Mouse (Mus musculus) hindbrain, embryonic 16.5 days (tissue): ENCODE measurements around the gene Zfp688. TPM values are rescaled to one million over a fixed set of nuclear protein-coding genes. Genes with fewer than 3 reads are reported as not detected.
"Not testable (repeated sequence)": the region's sequence is repeated elsewhere in the genome, so short reads cannot be mapped to it uniquely, and the experiment has no call there.

Experiments used
- ATAC-seq: fragments of 200-750 bp; cut with Nextera tagmentation; 2 replicates; pipeline ENCODE4 v1.8.0; 2017; ENCODE audit warnings: moderate TSS enrichment, moderate library complexity
- H3K27ac ChIP-seq: fragments of 300-500 bp; sonication (generic); 2 replicates; pipeline ENCODE4 v1.5.1; 2014; ENCODE audit warnings: low read depth, mild to moderate bottlenecking, control low read depth, low read length, moderate library complexity
- H3K27me3 ChIP-seq: fragments of 300-500 bp; sonication (generic); replicated peaks from 2 replicates; pipeline ENCODE4 v1.6.1; 2014; ENCODE audit warnings: low read length; ENCODE audit not compliant: control insufficient read depth, insufficient read depth
- H3K36me3 ChIP-seq: fragments of 300-500 bp; sonication (generic); 2 replicates; pipeline ENCODE4 v1.6.1; 2014; ENCODE audit warnings: mild to moderate bottlenecking, low read length, moderate library complexity, mixed read lengths; ENCODE audit not compliant: control insufficient read depth, insufficient read depth
- H3K4me1 ChIP-seq: fragments of 300-500 bp; sonication (generic); 2 replicates; pipeline ENCODE4 v1.6.1; 2014; ENCODE audit warnings: low read depth, low read length; ENCODE audit not compliant: control insufficient read depth, insufficient read depth
- H3K4me2 ChIP-seq: fragments of 300-500 bp; sonication (generic); 2 replicates; pipeline ENCODE4 v1.6.1; 2014; ENCODE audit warnings: mild to moderate bottlenecking, low read length, control low read depth, moderate library complexity
- H3K4me3 ChIP-seq: fragments of 300-500 bp; sonication (generic); 2 replicates; pipeline ENCODE4 v1.5.1; 2014; ENCODE audit warnings: mild to moderate bottlenecking, low read length, control low read depth, moderate library complexity
- H3K9ac ChIP-seq: fragments of 300-500 bp; sonication (generic); 2 replicates; pipeline ENCODE4 v1.6.1; 2014; ENCODE audit warnings: low read depth, mild to moderate bottlenecking, control low read depth, low read length, moderate library complexity
- H3K9me3 ChIP-seq: fragments of 300-500 bp; sonication (generic); 2 replicates; pipeline ENCODE4 v1.6.1; 2014; ENCODE audit warnings: mild to moderate bottlenecking, low read length, moderate library complexity; ENCODE audit not compliant: control insufficient read depth
- WGBS: fragments of 180-500 bp; shearing (Covaris S2); extraction: QIAGEN DNeasy Blood & Tissue Kit; methylation state at CpG from one replicate; pipeline ENCODE4 v1.1.7; 2014; 5-methylcytosine and 5-hydroxymethylcytosine counted together
- polyA plus RNA-seq: library from polyadenylated mRNA; unstranded; fragments of >200 nt; fragmentation: Nextera tagmentation; extraction: Ambion mirVana; gene quantifications from 2 replicates; pipeline ENCODE4 v1.2.1, GENCODE M21; 2015

The Zfp688 gene
- polyA plus RNA-seq, result 27.4 and 29.1 TPM in 2 replicates

DNA sequence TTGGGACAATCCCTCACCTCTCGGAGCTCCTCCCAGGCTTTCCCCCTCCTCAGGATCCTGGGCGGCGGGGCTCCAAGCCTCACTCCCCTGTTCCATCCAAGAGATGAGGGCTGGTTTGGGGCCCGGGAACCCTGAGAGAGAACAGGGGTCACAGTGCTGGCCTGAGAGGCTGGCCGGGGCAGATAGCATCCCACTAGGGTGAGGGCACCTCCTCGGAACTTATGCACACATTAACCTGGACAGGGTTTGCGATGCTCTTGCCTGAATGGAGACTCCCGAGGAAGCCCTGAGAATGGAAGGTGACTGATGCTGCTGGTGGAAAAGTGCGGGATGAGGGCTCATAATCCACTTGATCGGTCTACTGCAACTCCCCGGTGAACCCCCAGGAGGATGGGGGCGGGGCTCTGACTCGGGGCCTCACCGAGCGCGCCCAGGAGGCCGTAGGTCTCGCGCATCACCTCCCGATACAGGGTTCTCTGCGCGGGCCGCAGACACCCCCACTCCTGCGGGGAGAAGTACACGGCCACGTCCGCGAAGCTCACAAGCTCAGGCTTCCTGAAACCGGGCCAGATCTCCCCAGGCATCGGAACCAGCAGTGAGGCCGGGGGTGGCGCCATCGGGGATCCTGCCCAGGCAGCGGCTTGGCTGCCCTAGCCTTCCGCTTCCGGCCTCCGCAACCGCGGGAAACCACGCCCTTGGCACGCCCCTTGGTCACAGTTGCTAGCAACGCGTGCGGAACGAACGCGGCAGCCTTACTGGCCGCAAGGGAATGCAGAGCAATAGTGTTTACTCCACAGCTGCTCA lies at the start of gene Zfp688:
Gene Zfp688 (minus strand): TSS at position 681 of the 804 bp plus-strand sequence.
- Histone ChIP-seq H3K27ac (peak within 1 kb of the TSS; percentile 87), H3K9ac (peak within 1 kb of the TSS; percentile 89), H3K4me2 (peak within 1 kb of the TSS; percentile 87), H3K4me3 (peak within 1 kb of the TSS; percentile 82), H3K27me3 (peaks cover 4% of the 10 kb centered on the region), H3K9me3 (no peaks in the 10 kb centered on the region), H3K4me1 (peaks cover 11% of the 10 kb centered on the region), H3K36me3 (no peaks in the 10 kb centered on the region)
- peak; percentile 97 for ATAC-seq
- WGBS, result under 1% methylated on average over 48 of the region's 48 CpGs

DNA sequence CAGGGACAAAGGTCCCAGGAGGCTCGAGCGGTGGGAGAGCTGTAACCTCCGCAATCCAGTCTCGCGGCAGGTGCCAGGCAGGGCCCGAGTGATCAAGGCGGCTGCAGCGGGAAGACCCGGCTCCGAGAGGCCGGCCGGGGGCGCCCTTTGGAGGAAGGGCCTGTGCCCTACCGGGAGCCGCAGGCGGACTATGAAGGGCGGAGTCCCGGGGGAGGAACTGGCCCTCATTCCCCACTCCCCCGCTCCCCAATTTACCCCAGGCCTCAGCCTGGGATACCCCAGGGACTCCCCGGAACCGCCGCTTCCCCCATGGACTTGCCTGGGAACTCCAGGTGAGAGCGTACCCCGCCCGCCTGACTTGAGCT lies 49.8 kb upstream of the Zfp688 start:
- H3K9me3 ChIP-seq, result no peaks in the 10 kb centered on the region
- peak overlapping the region; percentile 86 for H3K4me3 ChIP-seq
- ATAC-seq, result peak; percentile 10
- WGBS, result 0% methylated on average over 15 of the region's 25 CpGs
- H3K27me3 ChIP-seq, result no peaks in the 10 kb centered on the region
- H3K4me1 ChIP-seq, result peaks cover 9% of the 10 kb centered on the region
- peaks cover 32% of the 10 kb centered on the region for H3K36me3 ChIP-seq
- peak overlapping the region; percentile 93 for H3K9ac ChIP-seq
- peak overlapping the region; percentile 67 for H3K4me2 ChIP-seq
- H3K27ac ChIP-seq, result peak overlapping the region; percentile 97

GRCm38 (mm10) chr7:127470743-127471645 lies 49.1 kb upstream of the Zfp688 start:
- ATAC-seq, result peak; percentile 96
- WGBS, result 1% methylated on average over 46 of the region's 46 CpGs

DNA sequence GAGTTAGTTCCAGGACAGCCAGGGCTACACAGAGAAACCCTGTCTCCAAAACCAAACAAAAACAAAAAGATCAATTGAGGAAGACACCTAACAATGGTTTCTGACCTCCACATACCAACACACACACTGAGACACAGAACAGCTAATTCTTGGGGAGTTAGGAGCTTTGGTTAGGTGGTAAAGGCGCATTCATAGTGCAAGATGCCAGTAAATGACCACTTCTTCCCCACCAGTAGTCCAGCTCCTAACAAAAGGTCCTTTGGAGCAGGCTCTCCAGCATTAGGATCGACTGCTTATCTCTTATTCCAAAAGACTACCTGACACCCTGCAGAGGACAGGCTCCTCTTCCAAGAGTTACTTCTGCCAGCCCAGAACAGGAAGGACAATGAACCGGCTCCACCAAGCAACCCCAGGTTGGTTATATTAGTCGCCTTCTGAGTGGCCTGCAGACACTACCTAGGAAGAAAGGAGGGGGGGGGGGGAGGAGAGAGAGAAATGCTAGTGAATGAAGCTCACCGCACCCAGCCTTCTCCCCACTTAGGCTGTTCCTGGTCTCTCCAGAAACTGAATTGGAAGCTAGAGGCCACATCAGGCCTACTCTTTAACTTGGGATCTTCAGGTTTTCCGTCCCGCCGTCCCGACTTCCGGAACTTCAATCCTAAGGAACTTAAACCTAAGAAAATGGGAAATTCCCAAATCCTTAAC lies 48.3 kb upstream of the Zfp688 start:
- Histone ChIP-seq H3K27me3 (no peaks in the 10 kb centered on the region), H3K4me2 (peak overlapping the region; percentile 67), H3K9ac (peak overlapping the region; percentile 51), H3K4me3 (peak overlapping the region; percentile 86), H3K36me3 (peaks cover 18% of the 10 kb centered on the region), H3K9me3 (no peaks in the 10 kb centered on the region), H3K27ac (peak overlapping the region; percentile 97), H3K4me1 (peaks cover 9% of the 10 kb centered on the region)
- WGBS, result 7% methylated on average over 10 of the region's 10 CpGs
- no peak for ATAC-seq

More at GRCm38 (mm10) chr7:127470743-127471645, 49.1 kb upstream of the Zfp688 start:
- peaks cover 9% of the 10 kb centered on the region for H3K4me1 ChIP-seq
- H3K9me3 ChIP-seq, result no peaks in the 10 kb centered on the region
- H3K27ac ChIP-seq, result peak overlapping the region; percentile 97
- peak overlapping the region; percentile 86 for H3K4me3 ChIP-seq
- peaks cover 26% of the 10 kb centered on the region for H3K36me3 ChIP-seq
- H3K27me3 ChIP-seq, result no peaks in the 10 kb centered on the region
- peak overlapping the region; percentile 67 for H3K4me2 ChIP-seq
- peak overlapping the region; percentile 93 for H3K9ac ChIP-seq

- H3K27me3 ChIP-seq, result no peaks in the 10 kb centered on the region
- no peak for ATAC-seq
- H3K4me1 ChIP-seq, result no peaks in the 10 kb centered on the region
- H3K9ac ChIP-seq, result no peak overlapping the region
- no peaks in the 10 kb centered on the region; the same call in 1 of the 2 replicates for H3K36me3 ChIP-seq
- no peak overlapping the region for H3K4me3 ChIP-seq
- no peaks in the 10 kb centered on the region for H3K9me3 ChIP-seq
- H3K27ac ChIP-seq, result no peak overlapping the region
- no peak overlapping the region for H3K4me2 ChIP-seq
- WGBS, result 94% methylated on average over 4 of the region's 4 CpGs
Measured at GRCm38 (mm10) chr7:127466606-127467005, 44.7 kb upstream of the Zfp688 start.

GRCm38 (mm10) chr7:127465670-127466069 lies 43.8 kb upstream of the Zfp688 start:
- H3K9me3 ChIP-seq, H3K27ac ChIP-seq, ATAC-seq, H3K4me2 ChIP-seq, H3K4me3 ChIP-seq, H3K36me3 ChIP-seq, H3K27me3 ChIP-seq, H3K4me1 ChIP-seq, H3K9ac ChIP-seq: not testable (repeated sequence)
- WGBS, result 98% methylated on average over 2 of the region's 2 CpGs

DNA sequence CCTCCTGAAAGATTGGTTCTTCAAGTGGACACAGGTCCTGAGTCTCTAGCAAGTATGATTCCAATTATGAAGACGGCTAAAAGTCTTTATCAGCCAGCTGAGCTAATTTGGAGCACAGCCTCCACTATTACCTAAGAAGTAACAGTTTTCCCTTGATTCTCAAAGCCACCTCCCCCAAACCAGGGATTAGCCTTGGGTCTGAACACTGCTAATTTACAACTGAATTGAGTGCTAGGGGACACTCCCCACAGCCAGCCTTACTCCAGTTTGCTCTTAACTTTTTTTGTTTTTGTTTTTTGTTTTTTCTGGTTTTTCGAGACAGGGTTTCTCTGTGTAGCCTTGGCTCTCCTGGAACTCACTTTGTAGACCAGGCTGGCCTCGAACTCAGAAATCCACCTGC lies 43.3 kb upstream of the Zfp688 start:
- H3K36me3 ChIP-seq, result peaks cover 6% of the 10 kb centered on the region
- no peak for ATAC-seq
- 96% methylated on average over 3 of the region's 3 CpGs for WGBS
- no peak overlapping the region for H3K9ac ChIP-seq
- H3K4me2 ChIP-seq, result no peak overlapping the region
- no peaks in the 10 kb centered on the region for H3K9me3 ChIP-seq
- H3K27ac ChIP-seq, result no peak overlapping the region
- H3K4me3 ChIP-seq, result no peak overlapping the region
- H3K4me1 ChIP-seq, result no peaks in the 10 kb centered on the region
- H3K27me3 ChIP-seq, result no peaks in the 10 kb centered on the region

GRCm38 (mm10) chr7:127459311-127459710 lies 37.4 kb upstream of the Zfp688 start, which contains the start of gene Prr14:
TSS of gene Prr14 (plus strand) at chr7:127459611.
- not testable (repeated sequence) for H3K4me2 ChIP-seq, H3K4me3 ChIP-seq, ATAC-seq, H3K4me1 ChIP-seq, H3K9ac ChIP-seq, H3K27ac ChIP-seq, H3K9me3 ChIP-seq, H3K27me3 ChIP-seq
- WGBS, result 95% methylated on average over 8 of the region's 8 CpGs
- H3K36me3 ChIP-seq, result peaks cover 23% of the 10 kb centered on the region
